Mouse (Mus musculus): ENCODE data around the gene Supt3. TPM values are rescaled to one million over a fixed set of nuclear protein-coding genes. Genes with fewer than 3 reads are reported as not detected.

The Supt3 gene
- polyA plus RNA-seq, 1 experiment = 12.6 TPM

DNA sequence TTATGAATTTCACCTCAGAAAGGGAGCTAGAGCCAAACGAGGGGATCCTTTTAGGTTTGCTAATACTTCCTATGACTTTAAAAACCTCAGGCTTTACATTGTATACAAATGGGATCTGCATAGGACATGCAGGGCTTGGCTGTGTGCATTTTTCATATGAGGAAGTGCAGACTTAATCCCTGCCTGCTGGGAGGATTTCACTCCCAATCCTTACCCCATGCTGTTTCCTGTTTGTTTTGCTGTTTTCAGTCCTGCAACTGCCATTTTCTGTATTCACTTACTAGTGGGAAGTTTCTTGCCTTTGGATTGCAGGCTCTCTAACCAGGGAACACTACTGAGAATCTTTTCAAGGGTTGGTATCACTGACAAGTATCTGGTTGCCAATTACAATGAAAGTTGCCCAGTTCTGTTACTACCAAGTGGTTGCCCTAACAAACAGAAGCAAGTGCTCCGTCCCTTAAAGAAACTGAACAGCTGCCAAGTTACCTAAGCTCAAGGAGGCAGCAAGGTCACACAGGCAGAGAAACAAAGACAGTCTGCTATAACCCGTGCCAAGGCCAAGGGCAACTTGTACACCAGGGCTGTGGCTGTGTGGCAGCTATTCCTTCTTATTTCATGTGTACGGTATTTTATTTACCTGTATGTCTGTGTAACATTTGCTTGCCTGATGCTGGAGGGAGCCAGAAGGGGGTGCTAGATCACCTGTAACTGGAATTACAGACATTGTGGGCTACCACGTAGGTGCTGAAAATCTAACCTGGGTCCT is 12.2 kb downstream of the Supt3 start:
- TF ChIP-seq POLR2A (IDR thresholded peaks at IDR 0.05; ENCODE audit: borderline replicate concordance, control insufficient read depth, low read depth, low read length) (no peak), CTCF (IDR thresholded peaks at IDR 0.05; ENCODE audit: control insufficient read depth, insufficient read depth, low read length) (no peak)
- no peak overlapping the region for H3K4me3 ChIP-seq (replicated peaks; ENCODE audit: control insufficient read depth, low read depth, low read length)
- H3K27ac ChIP-seq (ENCODE audit: control insufficient read depth, insufficient read depth, low read depth, low read length, poor library complexity) = no peak overlapping the region
- WGBS = 59% methylated on average over 5 of the region's 5 CpGs
- peaks cover 1% of the 10 kb centered on the region; the same call in 1 of the 2 replicates for H3K4me1 ChIP-seq (ENCODE audit: control insufficient read depth, insufficient read depth, low read length)

DNA sequence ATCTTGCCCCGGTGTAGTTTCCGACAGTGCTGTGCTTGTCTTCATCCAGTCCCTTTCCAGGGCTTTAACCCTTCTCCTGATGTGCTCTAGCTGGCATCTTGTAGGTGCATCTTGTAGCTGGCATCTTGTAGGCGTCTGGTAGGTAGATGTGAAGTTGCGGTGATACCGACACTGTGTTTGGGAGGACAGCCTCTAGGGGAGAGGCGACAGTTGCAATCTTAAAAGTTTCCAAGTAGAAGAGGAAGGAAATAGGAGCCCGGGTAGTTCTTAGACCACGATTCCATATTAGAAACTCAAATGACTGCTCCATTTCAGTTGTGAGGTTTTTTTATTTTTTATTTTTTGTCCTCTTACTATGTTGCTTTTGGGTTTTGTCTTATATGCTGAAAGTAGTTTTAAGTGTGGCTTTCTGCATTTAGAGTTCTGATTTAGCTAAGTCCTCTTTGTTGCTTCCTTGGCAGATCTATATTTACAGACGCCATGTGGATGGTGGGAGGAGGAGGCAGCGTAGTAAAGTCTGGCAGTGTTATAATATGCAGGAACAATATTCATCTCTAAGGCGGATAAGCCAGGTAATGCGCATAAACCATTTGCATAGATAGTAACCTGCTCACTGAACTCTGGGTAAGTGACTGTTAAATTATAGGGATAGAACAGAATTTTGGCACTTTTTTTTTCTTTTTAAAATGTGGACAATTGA is 15.4 kb downstream of the Supt3 start:
- TF ChIP-seq CTCF (IDR thresholded peaks at IDR 0.05; ENCODE audit: control insufficient read depth, insufficient read depth, low read length) = no peak
- Histone ChIP-seq H3K27ac (ENCODE audit: control insufficient read depth, insufficient read depth, low read depth, low read length, poor library complexity) (no peak overlapping the region), H3K4me3 (replicated peaks; ENCODE audit: control insufficient read depth, low read depth, low read length) (no peak overlapping the region), H3K4me1 (ENCODE audit: control insufficient read depth, insufficient read depth, low read length) (peaks cover 1% of the 10 kb centered on the region; the same call in 1 of the 2 replicates)
- whole genome bisulfite sequencing = 33% methylated on average over 12 of the region's 12 CpGs

DNA sequence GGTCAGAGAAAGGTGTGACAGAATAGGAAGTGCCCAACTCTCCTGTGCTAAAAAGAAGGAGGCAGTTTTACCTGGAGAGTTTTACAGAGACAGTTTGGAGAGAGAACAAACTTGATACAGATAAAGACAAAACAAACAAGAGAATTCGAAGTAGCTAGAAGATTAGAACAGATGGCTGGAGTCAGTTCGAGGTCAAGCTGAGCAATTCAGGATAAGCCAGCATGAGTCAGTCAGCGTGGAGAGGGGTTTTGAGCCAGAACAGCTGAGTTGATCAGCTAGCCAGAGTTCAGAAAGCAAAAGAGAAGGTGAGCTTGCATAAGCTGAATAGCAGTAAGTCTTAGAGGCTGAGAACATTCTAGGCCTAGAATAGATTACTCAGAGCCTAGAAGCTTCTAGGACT is 20.4 kb downstream of the Supt3 start:
- Histone ChIP-seq H3K27ac (ENCODE audit: control insufficient read depth, insufficient read depth, low read depth, low read length, poor library complexity) (no peak overlapping the region), H3K4me3 (replicated peaks; ENCODE audit: control insufficient read depth, low read depth, low read length) (no peak overlapping the region), H3K4me1 (ENCODE audit: control insufficient read depth, insufficient read depth, low read length) (no peaks in the 10 kb centered on the region; the same call in 1 of the 2 replicates)
- TF ChIP-seq POLR2A (IDR thresholded peaks at IDR 0.05; ENCODE audit: borderline replicate concordance, control insufficient read depth, low read depth, low read length) (no peak), CTCF (IDR thresholded peaks at IDR 0.05; ENCODE audit: control insufficient read depth, insufficient read depth, low read length) (no peak)
- WGBS = 61% methylated on average over 3 of the region's 3 CpGs

DNA sequence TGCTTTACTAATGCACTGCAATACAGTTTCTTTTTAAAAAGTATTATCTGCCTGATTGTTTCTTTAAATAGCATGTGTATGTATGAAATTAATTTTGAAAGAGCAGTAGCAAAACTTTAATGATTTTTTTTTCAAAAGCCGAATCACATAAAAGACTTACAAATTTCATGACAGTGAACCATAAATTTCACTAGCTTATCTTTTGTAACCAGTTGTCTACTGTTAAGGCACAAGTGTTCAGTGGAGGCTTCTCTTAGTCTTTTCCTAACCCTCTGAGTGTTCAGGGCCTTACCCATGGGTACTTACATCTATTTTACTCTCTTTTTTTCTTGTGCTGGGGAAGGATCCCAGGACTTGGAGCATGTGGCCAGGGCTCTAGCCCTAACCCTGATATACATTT is 30.1 kb downstream of the Supt3 start:
- Histone ChIP-seq H3K27ac (ENCODE audit: control insufficient read depth, insufficient read depth, low read depth, low read length, poor library complexity) (no peak overlapping the region), H3K4me1 (ENCODE audit: control insufficient read depth, insufficient read depth, low read length) (no peaks in the 10 kb centered on the region), H3K4me3 (replicated peaks; ENCODE audit: control insufficient read depth, low read depth, low read length) (no peak overlapping the region)
- 60% methylated on average over 1 of the region's 1 CpGs for WGBS
- TF ChIP-seq POLR2A (IDR thresholded peaks at IDR 0.05; ENCODE audit: borderline replicate concordance, control insufficient read depth, low read depth, low read length) = no peak
- TF ChIP-seq CTCF (IDR thresholded peaks at IDR 0.05; ENCODE audit: control insufficient read depth, insufficient read depth, low read length) = no peak

DNA sequence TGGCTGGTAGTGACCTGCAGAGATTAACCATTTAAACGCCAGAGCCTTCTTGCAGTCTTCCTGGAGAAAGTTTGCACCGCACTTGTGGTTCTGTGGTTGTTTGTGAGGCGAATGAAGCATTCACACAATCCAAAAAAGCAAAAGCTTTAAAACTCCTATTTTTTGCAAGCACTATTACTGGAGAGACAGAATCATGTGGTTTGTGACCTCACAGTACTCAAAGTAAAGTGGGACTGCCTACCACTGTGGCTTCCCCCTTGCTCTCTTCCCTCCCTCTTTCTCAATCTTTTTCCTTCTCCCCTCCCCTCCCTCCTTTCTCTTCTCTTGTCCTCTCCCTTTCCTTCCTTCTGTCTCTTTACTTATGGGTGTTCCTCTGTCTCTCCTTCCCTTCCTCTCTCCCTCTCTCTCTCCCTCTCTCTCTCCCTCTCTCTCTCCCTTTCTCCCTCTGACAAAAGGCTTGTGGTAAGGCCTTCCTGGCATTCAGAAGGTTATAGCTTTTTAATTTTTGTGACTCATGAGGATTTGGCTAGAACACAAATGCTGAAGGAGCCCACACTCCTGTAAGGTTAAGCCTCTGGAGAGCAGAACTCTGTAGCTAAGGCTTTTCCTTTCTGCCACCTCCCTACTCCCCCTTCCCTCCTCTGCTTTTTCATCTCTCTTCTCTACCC is 37.7 kb downstream of the Supt3 start, which contains the start of gene Runx2:
Gene Runx2, minus strand, starts transcription at position 290 of the 668 bp plus-strand sequence.
- WGBS = 21% methylated on average over 3 of the region's 3 CpGs
- H3K4me3 ChIP-seq (replicated peaks; ENCODE audit: control insufficient read depth, low read depth, low read length) = no peak within 1 kb of the TSS

DNA sequence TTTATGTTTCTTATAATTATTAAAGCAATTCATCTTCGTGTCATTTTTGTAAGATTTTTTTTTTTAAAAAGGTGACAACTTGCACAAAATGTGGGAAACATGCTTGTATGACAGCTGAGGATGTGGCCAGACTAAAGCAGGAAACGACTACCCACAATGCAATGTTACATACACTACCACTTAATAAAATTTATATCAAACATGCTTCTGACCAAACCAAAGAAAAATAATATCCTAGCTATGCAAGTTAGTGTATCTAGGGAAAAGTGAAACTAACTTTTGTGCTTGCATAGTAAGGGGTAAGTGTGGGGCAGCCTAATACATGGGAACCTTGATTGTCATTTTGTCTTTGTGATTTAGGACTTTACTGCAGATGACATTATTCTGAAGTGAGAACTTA is 41.9 kb downstream of the Supt3 start:
- Histone ChIP-seq H3K27ac (ENCODE audit: control insufficient read depth, insufficient read depth, low read depth, low read length, poor library complexity) (no peak overlapping the region), H3K4me1 (ENCODE audit: control insufficient read depth, insufficient read depth, low read length) (no peaks in the 10 kb centered on the region; the same call in 1 of the 2 replicates), H3K4me3 (replicated peaks; ENCODE audit: control insufficient read depth, low read depth, low read length) (no peak overlapping the region)
- no peak for TF ChIP-seq POLR2A (IDR thresholded peaks at IDR 0.05; ENCODE audit: borderline replicate concordance, control insufficient read depth, low read depth, low read length)
- no peak for TF ChIP-seq CTCF (IDR thresholded peaks at IDR 0.05; ENCODE audit: control insufficient read depth, insufficient read depth, low read length)
- WGBS = 5% methylated on average over 2 of the region's 2 CpGs

More for the DNA sequence above, 37.7 kb downstream of the Supt3 start, which contains the start of gene Runx2:
- Histone ChIP-seq H3K27ac (ENCODE audit: control insufficient read depth, insufficient read depth, low read depth, low read length, poor library complexity) (no peak within 1 kb of the TSS), H3K4me1 (ENCODE audit: control insufficient read depth, insufficient read depth, low read length) (no peaks in the 10 kb centered on the region; the same call in 1 of the 2 replicates)
- TF ChIP-seq CTCF (IDR thresholded peaks at IDR 0.05; ENCODE audit: control insufficient read depth, insufficient read depth, low read length) (no peak), POLR2A (IDR thresholded peaks at IDR 0.05; ENCODE audit: borderline replicate concordance, control insufficient read depth, low read depth, low read length) (no peak)

DNA sequence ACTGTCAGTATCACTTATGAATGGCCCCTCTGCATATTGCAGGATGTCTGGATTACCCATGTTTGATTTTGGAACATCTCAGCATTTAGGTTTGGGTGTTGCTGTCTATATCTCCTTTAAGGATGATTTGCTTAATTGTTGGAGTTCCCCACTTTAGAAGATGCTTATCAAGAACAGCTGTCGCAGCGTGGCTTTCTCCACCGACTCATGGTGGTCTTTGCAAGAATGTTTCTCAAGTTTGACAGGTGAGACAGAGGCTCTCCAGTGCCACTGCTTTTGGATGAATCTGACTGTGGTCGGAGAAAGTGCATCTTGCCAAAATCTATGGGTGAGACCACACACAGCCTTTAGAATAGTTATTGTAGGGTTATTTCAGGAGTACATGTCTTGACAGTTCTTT is 42.9 kb downstream of the Supt3 start:
- Histone ChIP-seq H3K4me1 (ENCODE audit: control insufficient read depth, insufficient read depth, low read length) (no peaks in the 10 kb centered on the region), H3K4me3 (replicated peaks; ENCODE audit: control insufficient read depth, low read depth, low read length) (no peak overlapping the region), H3K27ac (ENCODE audit: control insufficient read depth, insufficient read depth, low read depth, low read length, poor library complexity) (no peak overlapping the region)
- 57% methylated on average over 4 of the region's 4 CpGs for WGBS
- TF ChIP-seq CTCF (IDR thresholded peaks at IDR 0.05; ENCODE audit: control insufficient read depth, insufficient read depth, low read length) (no peak), POLR2A (IDR thresholded peaks at IDR 0.05; ENCODE audit: borderline replicate concordance, control insufficient read depth, low read depth, low read length) (no peak)

DNA sequence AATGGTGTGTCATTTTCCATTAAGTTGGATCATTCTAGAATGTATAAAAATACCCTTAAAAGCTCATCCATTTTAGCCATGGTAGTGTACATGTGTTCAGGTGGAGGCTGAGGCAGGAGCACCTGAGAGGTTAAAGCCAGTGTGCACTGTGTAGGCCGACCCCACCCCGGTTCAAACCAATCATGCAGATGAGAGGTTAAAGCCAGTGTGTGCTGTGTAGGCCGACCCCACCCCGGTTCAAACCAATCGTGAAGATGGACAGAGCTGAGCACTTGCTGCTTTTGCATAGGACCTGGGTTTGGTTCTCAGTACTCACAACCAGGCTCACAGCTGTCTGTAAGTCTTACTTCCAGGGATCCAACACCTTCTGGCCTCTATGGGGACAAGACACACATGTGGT is 45.0 kb downstream of the Supt3 start:
- TF ChIP-seq POLR2A (IDR thresholded peaks at IDR 0.05; ENCODE audit: borderline replicate concordance, control insufficient read depth, low read depth, low read length) = no peak
- no peak overlapping the region for H3K27ac ChIP-seq (ENCODE audit: control insufficient read depth, insufficient read depth, low read depth, low read length, poor library complexity)
- WGBS = 90% methylated on average over 5 of the region's 5 CpGs
- no peak overlapping the region for H3K4me3 ChIP-seq (replicated peaks; ENCODE audit: control insufficient read depth, low read depth, low read length)
- no peaks in the 10 kb centered on the region for H3K4me1 ChIP-seq (ENCODE audit: control insufficient read depth, insufficient read depth, low read length)
